Mouse (Mus musculus) neural tube, embryonic 10.5 days (tissue): ENCODE data around the gene Arhgap44.
A peak's percentile ranks its signal among the peaks of the same experiment; 100 is the strongest.

ENCODE experiments used
- DNase-seq: peaks from one replicate; pipeline ENCODE4 v3.0.0-alpha.2; 2017; ENCODE audit warnings: low spot score; ENCODE audit errors: extremely low spot score

Arhgap44 gene

DNA sequence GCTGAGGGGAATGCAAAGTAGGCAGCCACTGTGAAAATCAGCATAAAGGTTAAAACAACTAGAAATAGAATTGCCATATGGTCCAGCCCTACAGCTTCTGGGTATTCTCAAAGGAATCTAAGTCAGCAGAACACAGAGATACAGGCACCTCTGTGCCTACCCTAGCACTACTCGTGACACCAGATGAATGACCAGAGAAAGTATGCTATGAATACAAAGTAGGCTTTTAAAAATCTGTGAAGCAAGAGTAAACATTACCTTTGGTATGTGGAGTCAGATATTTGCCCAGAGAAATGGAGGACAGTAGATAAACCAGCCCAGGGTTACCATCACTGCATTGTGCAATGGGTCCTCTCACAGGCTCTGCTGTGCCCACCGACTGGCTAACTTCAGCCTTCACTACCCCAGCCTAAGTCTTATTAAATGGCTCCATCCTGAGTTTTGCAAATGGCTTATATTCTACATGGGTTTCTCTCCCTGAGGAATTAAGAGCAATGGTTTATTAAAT, 25.6 kb downstream of the Arhgap44 start:
- DNase-seq, result no peak

DNA sequence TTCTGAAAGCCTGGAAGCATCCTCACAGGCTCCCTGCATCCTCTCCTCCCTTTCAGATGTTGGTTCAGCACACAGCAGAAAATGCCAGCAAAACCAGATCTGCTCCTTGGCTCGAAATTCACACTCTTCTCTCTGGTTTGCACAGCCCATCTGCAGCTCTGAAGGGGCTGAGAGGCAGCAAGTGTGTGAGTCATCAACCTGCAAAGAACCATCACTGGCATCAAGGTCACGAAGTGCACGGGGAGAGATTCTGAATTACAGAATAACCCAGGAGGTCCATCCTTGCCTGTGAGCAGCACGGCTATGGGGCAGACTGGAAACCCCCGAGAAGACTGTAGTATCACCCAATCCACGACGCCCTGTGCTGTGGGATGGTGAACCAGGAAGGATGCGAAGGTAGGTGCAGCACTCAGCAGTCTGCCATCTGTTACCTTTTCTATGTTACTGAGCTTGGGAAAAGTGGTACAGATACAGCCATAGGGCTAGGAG, 27.5 kb downstream of the Arhgap44 start:
- DNase-seq, result no peak

DNA sequence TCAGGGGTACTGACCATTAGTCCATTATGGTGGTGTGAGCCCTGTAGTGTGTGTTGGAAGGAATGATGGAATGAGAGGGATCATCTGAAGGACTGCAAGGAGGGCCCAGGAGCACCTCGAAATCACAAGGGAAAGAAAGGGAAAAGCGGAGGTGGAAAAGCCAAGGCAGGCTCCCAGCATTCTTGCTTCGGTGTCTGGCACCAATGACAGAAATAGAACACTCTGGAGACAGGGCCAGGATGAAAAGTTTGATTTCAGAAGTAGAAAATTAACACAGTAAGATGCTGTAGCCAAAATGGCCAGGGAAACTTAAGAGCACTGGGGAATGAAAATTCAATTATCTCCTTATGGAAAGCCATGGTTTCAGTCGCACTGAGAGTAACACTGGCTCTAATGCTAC, 29.1 kb downstream of the Arhgap44 start:
- DNase-seq, result no peak

DNA sequence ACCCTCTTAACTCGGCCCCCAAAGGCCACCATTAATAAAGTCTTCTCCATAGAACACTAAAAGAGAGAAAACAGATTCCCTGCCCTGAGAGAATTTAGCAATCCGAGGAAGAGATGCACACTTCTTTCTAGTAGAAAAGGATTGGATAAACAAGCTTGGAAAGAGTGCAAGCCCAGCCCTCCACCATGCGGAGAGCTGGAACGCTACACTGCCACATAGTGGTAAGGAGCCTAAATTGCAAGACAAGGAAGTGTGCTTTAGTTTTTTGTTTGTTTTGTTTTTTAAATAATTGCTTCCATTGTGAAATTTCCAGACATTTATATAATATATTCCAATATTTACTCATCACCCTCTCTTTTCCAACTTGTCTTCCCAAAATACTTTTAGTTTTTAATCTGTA, 33.7 kb downstream of the Arhgap44 start:
- DNase-seq, result no peak

DNA sequence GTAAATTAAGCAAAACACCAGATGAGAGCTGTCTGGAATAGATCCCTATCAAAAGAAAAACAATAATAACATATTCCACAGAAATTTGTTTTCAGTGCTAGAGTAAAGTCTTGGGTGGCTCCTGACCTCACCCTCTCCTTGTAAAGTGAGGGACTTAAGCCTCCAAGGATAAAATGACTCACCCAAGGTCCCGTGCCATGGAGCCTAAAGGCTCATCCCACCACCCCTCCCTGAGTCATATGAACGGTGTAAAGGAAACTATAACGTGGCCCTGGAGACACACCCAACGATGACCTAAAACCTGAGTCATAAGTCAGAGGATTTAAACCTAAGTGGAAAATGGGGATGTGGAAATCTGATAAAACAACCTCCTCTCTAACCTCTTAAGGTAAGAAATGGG, 34.1 kb downstream of the Arhgap44 start:
- no peak for DNase-seq

DNA sequence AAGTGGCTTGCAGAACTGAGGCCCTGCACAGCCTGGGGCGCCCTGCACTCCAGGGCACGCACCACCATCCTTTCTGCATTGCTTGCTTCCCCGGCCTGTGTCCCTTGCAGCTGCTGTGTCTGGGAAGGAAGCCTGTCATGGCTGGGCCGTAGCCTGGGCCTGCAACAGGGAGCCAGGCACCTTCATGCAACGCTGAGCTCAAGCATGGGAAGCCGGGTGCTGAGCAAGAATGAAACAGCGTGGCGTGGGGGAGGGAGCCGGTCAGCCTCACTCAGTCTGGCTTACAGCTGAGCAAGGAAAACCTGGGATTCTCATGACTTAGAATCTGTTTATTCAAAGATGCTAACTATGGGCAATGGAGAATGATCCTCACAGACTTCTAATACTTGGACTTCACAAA, 36.2 kb downstream of the Arhgap44 start:
- no peak for DNase-seq

DNA sequence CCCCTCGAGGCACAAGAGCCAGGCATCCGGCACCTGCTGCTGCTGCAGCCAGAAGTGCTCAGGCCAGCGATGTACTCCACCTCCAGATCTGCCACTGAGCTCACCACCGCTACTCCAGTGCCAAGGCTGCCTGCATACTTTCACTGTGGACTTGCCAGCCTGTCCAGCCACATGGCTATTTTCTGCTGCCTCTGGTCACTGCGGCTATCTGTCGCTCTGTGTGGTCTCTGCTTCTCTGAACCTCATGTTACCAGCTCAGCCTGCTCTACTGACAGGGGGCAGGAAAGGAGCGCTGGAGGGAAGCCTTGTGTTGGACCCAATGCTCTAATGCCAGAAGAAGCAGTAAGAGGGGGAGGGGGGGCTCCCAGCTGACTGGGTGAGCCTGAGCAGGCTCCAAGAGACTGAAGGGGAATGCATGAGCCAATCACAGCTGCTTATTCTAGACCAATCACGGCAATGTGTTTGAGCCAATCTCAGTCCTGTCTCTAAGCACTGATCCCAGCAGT, 37.8 kb downstream of the Arhgap44 start:
- DNase-seq, result no peak

DNA sequence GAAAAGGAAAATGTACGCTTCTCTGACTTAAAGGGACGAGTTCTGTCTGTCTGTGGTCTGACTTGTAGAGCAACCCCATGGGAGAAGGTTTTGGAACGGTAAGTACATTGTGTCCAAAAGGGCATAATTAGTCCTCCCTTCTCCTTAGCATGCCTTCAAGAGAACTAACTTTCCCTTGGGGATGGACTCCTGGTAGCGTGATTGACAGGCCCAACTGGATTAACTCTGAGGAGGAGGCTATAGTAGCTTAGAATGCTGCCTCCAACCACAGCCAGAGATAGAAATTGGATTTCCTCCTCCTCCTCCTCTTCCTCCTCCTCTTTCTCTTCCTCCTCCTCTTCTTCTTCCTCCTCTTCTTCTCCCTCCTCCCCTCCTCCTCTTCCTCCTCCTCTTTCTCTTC, 42.5 kb downstream of the Arhgap44 start:
- DNase-seq, result no peak

DNA sequence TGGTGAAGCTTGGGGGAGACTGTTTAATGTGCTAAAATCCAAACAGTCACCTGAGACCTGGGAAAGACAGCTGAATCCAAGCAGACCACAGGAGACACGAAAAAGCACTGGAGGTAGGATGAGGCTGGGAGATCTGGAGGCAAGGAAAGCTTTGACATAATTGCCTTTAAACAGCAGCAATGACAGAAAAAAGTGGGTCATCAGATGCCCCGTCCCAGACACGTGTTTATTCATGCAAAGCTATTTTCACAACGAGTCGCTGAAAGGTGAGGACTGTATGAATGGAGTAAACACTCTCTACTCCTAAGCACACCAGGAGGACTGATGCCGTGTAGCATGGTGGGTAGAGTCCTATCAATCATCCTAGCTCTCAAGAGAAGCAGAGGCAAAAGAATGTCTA, 47.0 kb downstream of the Arhgap44 start:
- DNase-seq, result no peak

DNA sequence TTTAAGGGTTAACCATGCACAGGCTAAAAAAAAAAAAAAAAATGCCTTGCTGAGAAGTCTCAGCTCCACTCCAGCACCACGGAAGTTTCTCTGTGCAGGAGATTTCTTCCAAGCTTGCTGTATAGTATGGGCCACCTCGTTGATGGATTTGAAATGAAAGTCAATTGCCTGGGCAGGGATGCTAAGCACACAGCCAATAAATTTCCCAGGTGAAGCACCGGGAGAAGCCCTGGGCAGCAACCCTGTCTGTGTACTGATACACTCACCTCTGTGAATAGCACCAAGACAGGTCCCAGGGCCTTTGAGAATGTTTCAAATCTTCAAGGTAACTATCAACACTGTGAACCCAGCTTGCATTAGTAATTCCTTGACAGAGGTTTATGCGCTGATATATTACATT, 50.7 kb downstream of the Arhgap44 start:
- no peak for DNase-seq

DNA sequence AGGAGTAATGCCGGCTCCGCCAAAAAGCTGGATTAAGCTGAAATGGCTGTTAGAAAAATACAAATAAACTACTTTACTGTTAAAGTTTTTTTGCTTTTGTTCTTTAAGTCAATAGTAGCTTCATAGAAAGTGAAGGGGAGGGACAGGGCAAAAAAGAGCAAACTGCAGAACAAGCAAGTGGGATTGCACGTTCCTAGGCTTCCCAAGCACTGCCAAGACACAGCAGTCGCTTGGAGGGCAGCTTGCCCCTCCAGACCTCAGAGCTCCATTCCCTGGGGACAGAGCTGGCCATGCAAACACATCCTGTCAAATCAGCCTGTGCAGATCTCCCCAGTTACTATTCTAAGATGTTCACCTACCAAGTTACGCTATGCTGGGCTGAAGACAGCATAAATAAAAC, 51.1 kb downstream of the Arhgap44 start:
- no peak for DNase-seq

DNA sequence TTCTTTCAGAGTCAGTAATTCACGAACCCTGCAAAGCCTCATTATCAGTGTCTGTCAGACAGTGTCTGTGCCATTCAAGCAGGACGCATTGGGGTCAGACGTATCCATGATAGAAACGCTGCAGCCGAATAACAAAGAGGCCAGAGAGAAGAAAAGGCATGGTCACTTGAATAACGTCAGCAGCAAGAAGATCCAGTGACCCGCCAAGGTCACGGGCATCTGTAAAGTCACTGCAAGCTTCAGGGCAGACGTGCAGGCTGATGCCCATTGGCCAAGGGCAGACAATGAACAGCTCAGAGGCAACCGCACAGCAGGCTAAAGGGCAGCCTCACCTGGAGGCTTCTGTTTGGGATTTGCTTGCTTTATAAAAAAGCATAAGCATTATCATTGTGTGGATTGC, 52.7 kb downstream of the Arhgap44 start:
- no peak for DNase-seq

DNA sequence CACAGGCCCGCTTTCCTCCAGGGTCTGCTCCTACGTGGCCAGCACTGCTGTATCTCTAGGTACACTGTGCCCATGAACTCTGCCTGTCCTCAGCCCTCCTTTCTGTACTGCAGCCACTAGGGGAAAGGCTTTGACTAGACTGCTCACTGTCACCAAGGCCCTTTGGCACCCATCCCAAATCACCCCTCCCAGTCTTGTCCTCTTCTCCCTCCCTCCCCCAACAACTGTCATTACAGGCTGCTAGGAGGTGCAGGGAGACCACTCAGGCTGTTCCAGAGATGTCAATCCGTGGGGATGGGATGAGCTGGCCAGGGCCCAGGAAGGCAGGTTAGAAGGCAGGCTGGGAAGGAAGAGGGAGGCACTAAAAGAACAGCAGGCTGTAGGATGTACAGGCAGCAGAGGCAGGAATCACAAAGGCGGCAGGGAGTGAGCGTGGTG, 55.0 kb downstream of the Arhgap44 start:
- DNase-seq, result no peak

DNA sequence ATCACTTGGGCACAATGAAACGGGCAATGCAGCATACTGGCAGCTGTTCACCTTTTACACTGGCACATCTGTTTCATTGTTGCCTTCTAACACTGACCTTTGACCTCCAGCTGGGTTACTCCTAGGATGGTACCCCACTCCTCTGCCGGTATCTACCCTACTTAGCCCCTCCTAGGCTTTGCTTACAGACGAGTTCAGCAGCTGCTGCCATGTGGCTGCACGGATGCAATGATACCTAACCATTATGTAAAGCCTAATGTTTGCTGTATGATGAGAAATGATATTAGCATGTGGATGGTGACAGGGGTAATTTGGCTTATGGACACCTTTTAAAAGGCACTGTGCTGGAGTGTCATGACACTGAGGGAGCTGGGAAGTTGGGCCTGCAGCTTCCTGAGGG, 55.6 kb downstream of the Arhgap44 start:
- no peak for DNase-seq

DNA sequence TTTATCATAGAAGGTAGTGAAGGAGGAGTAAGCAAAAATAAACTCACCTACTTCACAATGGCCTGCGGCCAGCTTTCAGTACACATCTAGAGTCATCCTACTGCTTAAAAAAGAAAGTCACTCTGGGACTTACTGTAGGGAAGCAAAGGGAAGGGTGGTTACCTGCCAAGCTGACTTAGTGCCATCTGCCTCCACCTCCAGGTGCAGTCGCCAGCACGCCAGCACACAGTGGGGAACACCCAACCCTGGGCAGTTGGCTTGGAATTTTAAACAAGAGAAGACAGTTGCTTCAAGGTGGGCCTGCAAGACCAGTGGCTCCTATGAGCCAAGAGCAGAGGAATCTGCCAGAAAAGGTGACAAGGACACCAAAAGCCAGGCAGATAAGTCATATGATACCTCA, 58.7 kb downstream of the Arhgap44 start:
- no peak for DNase-seq

DNA sequence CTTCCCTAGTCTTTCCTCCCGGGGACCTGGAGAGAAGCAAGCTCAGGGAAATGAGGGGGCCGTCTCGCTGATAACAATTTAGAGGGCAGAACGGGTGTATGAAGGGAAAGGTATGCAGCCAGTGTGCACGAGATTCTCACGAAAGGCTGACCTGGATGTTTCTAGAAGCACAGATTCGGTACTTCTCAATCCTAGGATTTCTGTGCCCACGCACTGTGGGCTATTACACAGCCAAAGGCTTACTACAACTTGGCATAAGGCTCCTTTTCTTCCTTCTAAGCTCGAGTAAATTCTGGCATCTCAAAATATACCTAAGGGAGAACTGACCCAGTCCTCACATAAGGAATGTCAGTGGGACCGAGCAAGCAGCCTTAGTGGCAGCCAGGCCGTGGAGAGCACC, 61.6 kb downstream of the Arhgap44 start:
- DNase-seq, result no peak

DNA sequence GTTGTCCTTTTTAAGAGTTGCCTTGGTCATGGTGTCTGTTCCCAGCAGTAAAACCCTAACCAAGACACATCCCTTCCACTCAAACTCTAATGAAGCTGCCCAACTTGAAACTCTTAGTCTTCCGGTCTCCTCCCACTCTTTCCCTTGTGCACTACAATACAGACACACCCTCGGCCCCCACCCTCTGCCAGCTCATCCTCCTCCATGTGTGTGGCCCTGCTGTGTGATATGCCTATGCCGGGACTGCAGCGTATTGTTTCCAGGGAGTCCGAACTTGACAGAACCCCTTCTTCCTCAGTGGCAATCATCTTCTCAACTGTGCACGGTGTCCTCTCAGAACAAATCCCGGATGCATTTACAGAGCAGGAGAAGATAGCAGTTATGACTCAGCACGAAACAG, 62.7 kb downstream of the Arhgap44 start:
- peak; percentile 8 for DNase-seq

DNA sequence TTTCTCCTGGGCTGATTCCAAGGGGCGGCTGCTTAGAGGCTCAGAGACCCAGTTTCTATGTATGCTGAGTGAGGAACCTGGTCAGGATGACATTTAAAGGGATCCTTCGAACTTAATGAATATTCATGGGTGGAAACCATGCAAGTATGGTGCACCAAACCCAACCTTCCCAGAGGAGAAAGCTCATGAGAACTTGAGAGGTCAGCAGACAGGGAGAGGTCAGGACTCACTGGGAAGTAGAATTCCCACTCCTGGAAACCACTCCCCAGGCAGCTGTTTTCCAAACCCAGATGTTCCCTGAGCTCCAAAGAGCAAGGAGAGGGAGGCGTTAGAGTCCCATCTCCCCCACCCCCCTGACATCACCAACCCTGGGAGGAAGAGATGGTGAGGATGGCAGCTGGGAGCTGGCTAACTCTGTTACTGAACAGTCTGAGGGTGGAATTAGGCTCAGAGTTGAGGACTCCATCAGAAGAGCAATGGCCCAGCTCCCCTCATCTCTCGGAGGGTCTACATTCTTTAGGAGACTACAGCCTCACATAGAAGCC, 65.2 kb downstream of the Arhgap44 start:
- no peak for DNase-seq

DNA sequence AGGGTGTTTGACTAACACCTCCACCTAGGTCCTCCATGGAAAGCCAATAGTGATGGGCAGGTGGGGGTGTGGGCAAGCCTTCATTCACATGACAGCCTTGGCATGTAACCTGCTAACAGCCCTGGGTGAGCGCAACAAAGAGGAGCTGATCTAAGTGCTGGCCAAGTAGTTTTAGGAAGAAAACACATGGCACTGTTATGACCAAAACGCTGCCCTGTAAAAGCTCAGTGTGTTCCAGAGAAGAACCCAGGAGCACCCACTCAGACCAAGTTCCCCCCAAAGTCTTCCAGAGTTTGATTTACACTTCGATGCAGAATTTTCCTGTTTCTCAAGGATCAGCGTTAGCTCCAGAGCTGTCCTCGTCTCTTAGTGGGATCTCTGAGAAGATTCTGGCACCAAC, 65.9 kb downstream of the Arhgap44 start:
- no peak for DNase-seq

DNA sequence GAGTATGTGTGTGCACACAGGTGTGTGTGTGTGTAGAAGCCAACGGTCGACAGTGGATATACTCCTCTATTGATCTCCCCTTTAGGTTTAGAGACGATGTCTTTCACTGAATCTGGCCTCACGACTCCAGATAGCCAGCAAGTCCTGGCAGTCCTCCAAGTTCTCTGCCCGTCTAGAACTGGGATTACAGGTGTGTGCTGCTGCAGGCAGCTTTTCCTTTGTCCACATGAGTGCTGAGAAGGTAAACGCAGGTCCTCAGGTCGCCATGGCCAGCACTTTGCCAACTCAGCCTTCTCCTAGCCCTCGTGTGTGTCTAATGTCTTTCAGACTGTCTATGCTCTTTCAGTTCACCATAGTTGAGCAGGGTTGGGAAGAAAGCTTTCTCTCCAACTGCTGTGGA, 69.9 kb downstream of the Arhgap44 start:
- DNase-seq, result no peak

DNA sequence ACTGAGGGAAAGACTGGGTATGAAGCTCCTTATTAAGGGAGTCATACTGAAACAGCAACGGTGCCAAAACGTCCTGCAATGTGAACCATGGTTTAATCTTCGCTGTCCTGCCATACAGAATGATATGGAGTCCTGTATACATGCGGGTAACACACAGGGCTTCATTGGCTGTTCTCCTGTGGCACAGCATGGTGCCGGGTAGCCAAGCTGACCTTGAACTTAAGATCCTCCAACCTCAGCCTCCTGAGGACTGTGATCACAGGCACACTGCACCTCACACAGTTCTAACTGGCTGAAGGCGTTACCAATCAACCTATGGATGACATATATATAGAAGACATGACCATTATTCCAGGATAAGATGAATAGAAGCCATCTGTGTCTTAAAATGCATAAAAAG, 72.4 kb downstream of the Arhgap44 start:
- no peak for DNase-seq

DNA sequence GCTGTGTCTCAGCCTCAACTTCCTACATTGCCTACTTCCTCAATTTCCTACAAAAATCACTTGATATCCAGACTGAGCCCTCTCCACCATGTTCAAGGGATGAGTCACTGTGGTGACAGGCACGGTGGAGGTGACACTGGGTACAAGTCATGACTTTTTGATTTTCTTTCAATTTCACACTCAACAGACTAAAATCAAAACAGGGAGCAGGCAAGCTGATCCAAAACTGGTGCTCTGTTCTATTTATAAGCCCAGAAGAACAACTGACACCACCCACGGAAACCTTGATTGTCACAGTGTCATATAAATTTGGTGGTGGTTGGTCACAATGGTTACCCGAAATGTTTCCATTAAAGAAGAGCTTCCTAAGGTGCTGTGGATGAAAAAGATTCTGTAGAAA, 72.8 kb downstream of the Arhgap44 start:
- no peak for DNase-seq

DNA sequence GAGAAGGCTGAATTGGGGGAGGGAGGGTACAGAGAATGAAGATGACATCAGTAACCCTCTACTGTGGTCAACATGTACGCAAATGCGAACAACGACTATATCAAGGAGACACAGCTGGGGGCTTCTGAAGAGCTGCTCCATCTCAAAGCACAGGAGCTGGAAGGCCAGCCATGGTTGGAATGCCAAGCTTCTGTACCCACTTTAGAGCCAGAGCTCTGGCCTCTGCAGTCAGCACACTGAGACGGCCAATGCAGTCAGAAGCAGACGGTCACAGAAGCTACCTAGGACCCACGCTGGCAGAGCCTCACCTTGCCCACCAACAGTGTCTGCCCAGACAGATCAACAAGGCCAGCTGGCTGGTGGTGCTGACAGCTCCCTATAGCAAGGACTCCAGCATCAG, 73.5 kb downstream of the Arhgap44 start:
- DNase-seq, result no peak
